Mouse (Mus musculus) heart, embryonic 11.5 days (tissue): ENCODE data around the gene Abcc4. TPM values are rescaled to one million over a fixed set of nuclear protein-coding genes. Genes with fewer than 3 reads are reported as not detected.
"Not testable (repeated sequence)": the region's sequence is repeated elsewhere in the genome, so short reads cannot be mapped to it uniquely, and the experiment has no call there.

Source experiments
- ATAC-seq: fragments of 200-750 bp; cut with Nextera tagmentation; replicated peaks from 2 replicates; pipeline ENCODE4 v1.8.0; 2017; ENCODE audit warnings: moderate library complexity; ENCODE audit not compliant: insufficient number of reproducible peaks, low FRiP score, low TSS enrichment
- H3K27ac ChIP-seq: fragments of 300-500 bp; sonication (generic); 2 replicates; pipeline ENCODE4 v1.5.1; 2014; ENCODE audit warnings: mild to moderate bottlenecking, low read depth, low read length
- H3K27me3 ChIP-seq: fragments of 300-500 bp; sonication (generic); 2 replicates; pipeline ENCODE4 v1.6.1; 2014; ENCODE audit warnings: mild to moderate bottlenecking, low read length, mixed read lengths; ENCODE audit not compliant: control insufficient read depth, insufficient read depth
- H3K36me3 ChIP-seq: fragments of 300-500 bp; sonication (generic); 2 replicates; pipeline ENCODE4 v1.6.1; 2014; ENCODE audit warnings: mild to moderate bottlenecking, low read length, moderate library complexity, mixed read lengths; ENCODE audit not compliant: control insufficient read depth, insufficient read depth
- H3K4me1 ChIP-seq: fragments of 300-500 bp; sonication (generic); 2 replicates; pipeline ENCODE4 v1.6.1; 2014; ENCODE audit warnings: low read length; ENCODE audit not compliant: control insufficient read depth, insufficient read depth
- H3K4me2 ChIP-seq: fragments of 300-500 bp; sonication (generic); 2 replicates; pipeline ENCODE4 v1.6.1; 2014; ENCODE audit warnings: mild to moderate bottlenecking, moderate library complexity
- H3K4me3 ChIP-seq: fragments of 300-500 bp; sonication (generic); 2 replicates; pipeline ENCODE4 v1.5.1; 2014; ENCODE audit warnings: low read depth, low read length
- H3K9ac ChIP-seq: fragments of 300-500 bp; sonication (generic); 2 replicates; pipeline ENCODE4 v1.6.1; 2014; ENCODE audit warnings: mild to moderate bottlenecking, low read depth, low read length, moderate library complexity
- H3K9me3 ChIP-seq: fragments of 300-500 bp; sonication (generic); replicated peaks from 2 replicates; pipeline ENCODE4 v1.6.1; 2016; ENCODE audit warnings: low read length; ENCODE audit not compliant: control insufficient read depth
- WGBS: fragments of 180-500 bp; shearing (Covaris S2); extraction: QIAGEN DNeasy Blood & Tissue Kit; methylation state at CpG from one replicate; pipeline ENCODE4 v1.1.7; 2014; ENCODE audit not compliant: insufficient replicate concordance; 5-methylcytosine and 5-hydroxymethylcytosine counted together
- polyA plus RNA-seq: library from polyadenylated mRNA; unstranded; fragments of >200 nt; fragmentation: Nextera tagmentation; extraction: Ambion mirVana; gene quantifications from 2 replicates; pipeline ENCODE4 v1.2.1, GENCODE M21; 2014

Gene Abcc4
- polyA plus RNA-seq, 1 experiment from 2014 or later: 1.6 TPM

GRCm38 (mm10) chr14:118531539-118531938 lies 174.5 kb downstream of the Abcc4 start:
- H3K9ac ChIP-seq: no peak overlapping the region
- H3K4me2 ChIP-seq: no peak overlapping the region
- 68% methylated on average over 3 of the region's 3 CpGs for WGBS
- H3K27ac ChIP-seq: no peak overlapping the region
- no peaks in the 10 kb centered on the region for H3K4me1 ChIP-seq
- H3K36me3 ChIP-seq: no peaks in the 10 kb centered on the region
- H3K9me3 ChIP-seq: no peaks in the 10 kb centered on the region
- ATAC-seq: no peak
- H3K4me3 ChIP-seq: no peak overlapping the region
- no peaks in the 10 kb centered on the region for H3K27me3 ChIP-seq

GRCm38 (mm10) chr14:118514280-118515031 lies 191.6 kb downstream of the Abcc4 start:
- Histone ChIP-seq H3K27ac (no peak overlapping the region), H3K9me3 (no peaks in the 10 kb centered on the region), H3K4me3 (no peak overlapping the region), H3K9ac (no peak overlapping the region), H3K4me1 (no peaks in the 10 kb centered on the region), H3K27me3 (no peaks in the 10 kb centered on the region), H3K36me3 (no peaks in the 10 kb centered on the region), H3K4me2 (no peak overlapping the region)
- ATAC-seq: no peak
- 63% methylated on average over 9 of the region's 9 CpGs for WGBS

GRCm38 (mm10) chr14:118511715-118512114 lies 194.3 kb downstream of the Abcc4 start:
- H3K36me3 ChIP-seq, H3K4me2 ChIP-seq, ATAC-seq, H3K27ac ChIP-seq, H3K9ac ChIP-seq, H3K27me3 ChIP-seq, H3K4me1 ChIP-seq, H3K9me3 ChIP-seq, H3K4me3 ChIP-seq: not testable (repeated sequence)
- 92% methylated on average over 6 of the region's 6 CpGs for WGBS

GRCm38 (mm10) chr14:118510793-118511192 lies 195.2 kb downstream of the Abcc4 start:
- H3K36me3 ChIP-seq: no peaks in the 10 kb centered on the region
- no peak for ATAC-seq
- H3K4me1 ChIP-seq: 0 out of 2 replicates have a peak, but pooled peaks cover 3% of the 10 kb centered on the region
- WGBS: 80% methylated on average over 2 of the region's 2 CpGs
- H3K27me3 ChIP-seq: no peaks in the 10 kb centered on the region
- H3K9ac ChIP-seq: no peak overlapping the region
- no peak overlapping the region for H3K4me3 ChIP-seq
- H3K27ac ChIP-seq: no peak overlapping the region
- no peak overlapping the region for H3K4me2 ChIP-seq
- no peaks in the 10 kb centered on the region for H3K9me3 ChIP-seq

- H3K4me2 ChIP-seq: no peak overlapping the region
- 85% methylated on average over 5 of the region's 5 CpGs for WGBS
These were observed 195.8 kb downstream of the Abcc4 start for GRCm38 (mm10) chr14:118510216-118510615.

GRCm38 (mm10) chr14:118507829-118508228 lies 198.2 kb downstream of the Abcc4 start:
- no peak overlapping the region for H3K4me2 ChIP-seq
- H3K4me1 ChIP-seq: 0 out of 2 replicates have a peak, but pooled peaks cover 3% of the 10 kb centered on the region
- H3K9ac ChIP-seq: no peak overlapping the region
- H3K4me3 ChIP-seq: no peak overlapping the region
- H3K27me3 ChIP-seq: no peaks in the 10 kb centered on the region
- no peaks in the 10 kb centered on the region for H3K9me3 ChIP-seq
- no peaks in the 10 kb centered on the region for H3K36me3 ChIP-seq
- 84% methylated on average over 14 of the region's 14 CpGs for WGBS
- H3K27ac ChIP-seq: no peak overlapping the region
- no peak for ATAC-seq

More at GRCm38 (mm10) chr14:118510216-118510615, 195.8 kb downstream of the Abcc4 start:
- H3K27ac ChIP-seq: no peak overlapping the region
- H3K36me3 ChIP-seq: no peaks in the 10 kb centered on the region
- no peak overlapping the region for H3K9ac ChIP-seq
- no peak overlapping the region for H3K4me3 ChIP-seq
- H3K4me1 ChIP-seq: 0 out of 2 replicates have a peak, but pooled peaks cover 3% of the 10 kb centered on the region
- H3K27me3 ChIP-seq: no peaks in the 10 kb centered on the region
- ATAC-seq: no peak
- no peaks in the 10 kb centered on the region for H3K9me3 ChIP-seq

GRCm38 (mm10) chr14:118506591-118507146 lies 199.3 kb downstream of the Abcc4 start:
- H3K36me3 ChIP-seq: no peaks in the 10 kb centered on the region
- 0 out of 2 replicates have a peak, but pooled peaks cover 3% of the 10 kb centered on the region for H3K4me1 ChIP-seq
- no peaks in the 10 kb centered on the region for H3K9me3 ChIP-seq
- peak overlapping the region; percentile 27; the same call in 1 of the 2 replicates for H3K4me2 ChIP-seq
- H3K27me3 ChIP-seq: no peaks in the 10 kb centered on the region
- no peak for ATAC-seq
- WGBS: 56% methylated on average over 14 of the region's 14 CpGs
- H3K9ac ChIP-seq: no peak overlapping the region
- no peak overlapping the region for H3K27ac ChIP-seq
- H3K4me3 ChIP-seq: no peak overlapping the region

- Histone ChIP-seq H3K9ac (no peak overlapping the region), H3K36me3 (no peaks in the 10 kb centered on the region), H3K9me3 (no peaks in the 10 kb centered on the region), H3K27ac (no peak overlapping the region), H3K27me3 (no peaks in the 10 kb centered on the region), H3K4me1 (no peaks in the 10 kb centered on the region), H3K4me2 (no peak overlapping the region), H3K4me3 (no peak overlapping the region)
- 82% methylated on average over 2 of the region's 2 CpGs for WGBS
- ATAC-seq: no peak
These were observed 209.3 kb downstream of the Abcc4 start for GRCm38 (mm10) chr14:118496767-118497166.
